Mouse (Mus musculus): Measurements from ENCODE around the gene Bex3.

The Bex3 gene

GRCm38 (mm10) chrX:136313303-136313702 lies 43.2 kb downstream of the Bex3 start:
- no peak for DNase-seq (ENCODE audit: extremely low read depth, low read depth, low spot score)

GRCm38 (mm10) chrX:136313792-136314564 lies 43.9 kb downstream of the Bex3 start:
- DNase-seq (ENCODE audit: extremely low read depth, low read depth, low spot score) = no peak

GRCm38 (mm10) chrX:136319953-136320352 lies 49.9 kb downstream of the Bex3 start:
- DNase-seq (ENCODE audit: extremely low read depth, low read depth, low spot score) = no peak
